Comparison of ENCODE assay signal across 8 mouse cellular contexts in the genomic region with DNA sequence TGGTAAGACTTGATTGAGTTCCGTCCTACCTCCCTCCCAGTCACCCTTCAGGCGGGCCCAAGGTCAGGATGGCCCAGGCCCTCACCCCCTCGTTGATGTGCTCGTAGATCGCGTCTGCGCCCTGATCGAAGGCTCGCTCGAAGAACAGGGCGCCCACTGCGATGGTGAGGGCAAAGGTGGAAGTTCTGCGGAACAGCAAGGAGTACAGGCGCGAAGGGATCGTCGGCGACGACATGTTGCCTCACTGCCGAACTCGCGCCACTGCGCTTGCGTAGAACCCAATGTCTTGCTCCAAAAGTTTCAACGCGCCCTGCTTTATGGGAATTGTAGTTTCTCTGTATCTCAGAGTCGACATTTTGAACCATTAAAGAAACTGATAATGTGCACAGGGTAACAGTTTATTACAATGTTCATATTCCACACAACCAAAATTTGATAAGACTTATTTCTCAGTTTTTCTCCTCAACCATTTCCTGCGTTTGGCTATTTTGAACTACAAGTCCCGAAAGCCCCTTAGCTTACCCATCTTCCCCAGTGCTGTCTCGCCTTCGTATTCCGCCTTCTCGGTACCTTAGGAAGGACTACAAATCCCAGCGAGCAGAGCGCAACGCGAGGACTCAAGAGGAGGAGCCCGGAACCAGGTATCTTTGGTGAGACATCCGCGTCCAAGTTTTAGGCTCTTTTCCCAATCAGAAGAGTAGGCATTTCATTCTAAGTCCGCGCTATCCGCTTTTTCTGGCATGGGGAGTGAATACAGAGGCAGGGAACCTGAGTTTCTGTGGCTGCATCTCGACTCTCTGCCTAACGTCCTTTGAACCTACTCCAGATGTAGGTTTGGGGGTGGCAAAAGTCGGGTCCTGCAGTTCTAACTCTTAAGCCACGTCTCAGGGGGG. TPM values are rescaled to one million over a fixed set of nuclear protein-coding genes. Genes with fewer than 3 reads are reported as not detected.
A peak's percentile ranks its signal among the peaks of the same experiment; 100 is the strongest.
DNase-seq lines count a peak whose midpoint lies in the region; ATAC-seq and TF ChIP-seq lines count a peak whose summit lies in the region.

A gene (minus strand): TSS at position 271 of the 893 bp plus-strand sequence.
A gene (plus strand): TSS at position 607 of the 893 bp plus-strand sequence.

- H3K4me3 ChIP-seq in hindbrain, embryonic 13.5 days: peak within 1 kb of the TSS; percentile 75

- H3K4me1 ChIP-seq in hindbrain, embryonic 13.5 days (replicated peaks): peaks cover 20% of the 10 kb centered on the region

- under 1% methylated on average over 47 of the region's 47 CpGs for WGBS in hindbrain, embryonic 13.5 days

- H3K36me3 ChIP-seq in hindbrain, embryonic 13.5 days: peaks cover 18% of the 10 kb centered on the region

- POLR2A ChIA-PET in Patski (lab: Charles Lee): interaction anchor here (0.8 kb wide), 1 partner anchor 11 kb away, joined by 3 read pairs; no protein-coding TSS in a partner anchor

- no peaks in the 10 kb centered on the region for H3K9me3 ChIP-seq in hindbrain, embryonic 13.5 days

- H3K4me2 ChIP-seq in hindbrain, embryonic 13.5 days: peak within 1 kb of the TSS; percentile 89

- peak; percentile 83 for DNase-seq in Patski (ENCODE audit: low read depth, low spot score)
- DNase-seq in cerebellum, postnatal 14 days: peak; percentile 95
- peak; percentile 81 to 82 for DNase-seq in frontal cortex, postnatal 14 days (ENCODE audit: low spot score in 2 of 2)
- DNase-seq in layer of hippocampus, postnatal 25 days (ENCODE audit: extremely low spot score in 1 of 2, low spot score in 1 of 2): peak; percentile 87 to 89
- DNase-seq in lung, postnatal 25 days (ENCODE audit: low spot score): peak; percentile 94
- peak; percentile 97 for DNase-seq in retina, embryonic 14.5 days (ENCODE audit: low spot score)
- peak; percentile 96 for DNase-seq in thymus, postnatal 4 days

- peak within 1 kb of the TSS; percentile 81 for H3K9ac ChIP-seq in hindbrain, embryonic 13.5 days

- in situ Hi-C loops in Patski (cut with MboI; ENCODE audit: low pct_unique_long_range_greater_than_20kb): loop anchor here (5.0 kb wide), 1 partner anchor 267 kb away; no protein-coding TSS in a partner anchor

- ATAC-seq in Patski: peak; percentile 77
- ATAC-seq in hindbrain, embryonic 13.5 days (ENCODE audit: low FRiP score): peak; percentile 99

- CTCF ChIA-PET in Patski (lab: Charles Lee): no interaction called here

- H3K27ac ChIP-seq in hindbrain, embryonic 13.5 days: peak within 1 kb of the TSS; percentile 70; the same call in 1 of the 2 replicates

- TF ChIP-seq CTCF in Patski (IDR thresholded peaks at IDR 0.05): no peak

- no peaks in the 10 kb centered on the region for H3K27me3 ChIP-seq in Patski
- no peaks in the 10 kb centered on the region for H3K27me3 ChIP-seq in hindbrain, embryonic 13.5 days

RNA-seq across cellular contexts. Expression of the first gene that starts in this region (rescaled TPM):
- polyA plus RNA-seq in Patski (2021): 842 TPM
- polyA plus RNA-seq in hindbrain, embryonic 13.5 days (2015; fragmentation: Nextera tagmentation; extraction: Ambion mirVana): 541 and 557 TPM in 2 replicates
- 100 to 1,000 TPM; 391 to 441 TPM for total RNA-seq in layer of hippocampus, postnatal 25 days (2021)

RNA-seq across cellular contexts. Expression of the second gene that starts in this region (rescaled TPM):
- polyA plus RNA-seq in Patski (2021): 38.7 TPM
- polyA plus RNA-seq in hindbrain, embryonic 13.5 days (2015; fragmentation: Nextera tagmentation; extraction: Ambion mirVana): 71.6 and 74.5 TPM in 2 replicates
- 10 to 100 TPM; 30.1 to 37.1 TPM for total RNA-seq in layer of hippocampus, postnatal 25 days (2021)

Comparison
In these comparisons a context has a peak if more than half of its experiments do, and no peak if none do; other contexts are left out.
1. Peak in every context shown above with its lines: DNase-seq, ATAC-seq, H3K4me3 ChIP-seq and H3K27ac ChIP-seq.